Mouse (Mus musculus): ENCODE measurements around the gene Frrs1. TPM values are rescaled to one million over a fixed set of nuclear protein-coding genes. Genes with fewer than 3 reads are reported as not detected.

The Frrs1 gene
- polyA plus RNA-seq, 1 experiment from 2014 or later = 4.0 TPM

- ATAC-seq (ENCODE audit: low FRiP score, low read depth) = no peak
- no peak overlapping the region for H3K4me3 ChIP-seq
- H3K36me3 ChIP-seq = no peaks in the 10 kb centered on the region
- no peaks in the 10 kb centered on the region for H3K4me1 ChIP-seq
- 97% methylated on average over 4 of the region's 4 CpGs for WGBS
- H3K9me3 ChIP-seq = no peaks in the 10 kb centered on the region
- no peak overlapping the region for H3K9ac ChIP-seq
- no peak overlapping the region for H3K27ac ChIP-seq
- H3K4me2 ChIP-seq (replicated peaks) = no peak overlapping the region
- no peaks in the 10 kb centered on the region for H3K27me3 ChIP-seq (replicated peaks)
Observed at GRCm38 (mm10) chr3:116890576-116890975, 31.3 kb downstream of the Frrs1 start.

GRCm38 (mm10) chr3:116891436-116892205, 32.4 kb downstream of the Frrs1 start:
- Histone ChIP-seq H3K4me2 (replicated peaks) (no peak overlapping the region), H3K4me1 (no peaks in the 10 kb centered on the region), H3K9ac (no peak overlapping the region), H3K27me3 (replicated peaks) (no peaks in the 10 kb centered on the region), H3K27ac (no peak overlapping the region), H3K4me3 (no peak overlapping the region), H3K36me3 (no peaks in the 10 kb centered on the region), H3K9me3 (no peaks in the 10 kb centered on the region)
- no peak for ATAC-seq (ENCODE audit: low FRiP score, low read depth)
- 72% methylated on average over 17 of the region's 17 CpGs for WGBS

GRCm38 (mm10) chr3:116892206-116892563, 32.9 kb downstream of the Frrs1 start:
- H3K27me3 ChIP-seq (replicated peaks) = no peaks in the 10 kb centered on the region
- no peak overlapping the region for H3K4me3 ChIP-seq
- H3K36me3 ChIP-seq = no peaks in the 10 kb centered on the region
- WGBS = 92% methylated on average over 6 of the region's 6 CpGs
- no peak overlapping the region for H3K4me2 ChIP-seq (replicated peaks)
- no peak overlapping the region for H3K9ac ChIP-seq
- no peaks in the 10 kb centered on the region for H3K9me3 ChIP-seq
- H3K27ac ChIP-seq = no peak overlapping the region
- H3K4me1 ChIP-seq = no peaks in the 10 kb centered on the region
- no peak for ATAC-seq (ENCODE audit: low FRiP score, low read depth)

- WGBS = 82% methylated on average over 9 of the region's 9 CpGs
- ATAC-seq (ENCODE audit: low FRiP score, low read depth) = no peak
- no peaks in the 10 kb centered on the region for H3K9me3 ChIP-seq
Observed at GRCm38 (mm10) chr3:116892872-116893271, 33.6 kb downstream of the Frrs1 start.

GRCm38 (mm10) chr3:116904158-116904557, 44.9 kb downstream of the Frrs1 start:
- Histone ChIP-seq H3K27ac (no peak overlapping the region), H3K9ac (no peak overlapping the region), H3K9me3 (no peaks in the 10 kb centered on the region), H3K36me3 (no peaks in the 10 kb centered on the region), H3K4me2 (replicated peaks) (no peak overlapping the region), H3K27me3 (replicated peaks) (no peaks in the 10 kb centered on the region), H3K4me1 (no peaks in the 10 kb centered on the region), H3K4me3 (no peak overlapping the region)
- 21% methylated on average over 6 of the region's 6 CpGs for WGBS
- peak; percentile 38; the same call in 1 of the 2 replicates for ATAC-seq (ENCODE audit: low FRiP score, low read depth)

More at GRCm38 (mm10) chr3:116892872-116893271, 33.6 kb downstream of the Frrs1 start:
- H3K9ac ChIP-seq = no peak overlapping the region
- H3K27ac ChIP-seq = no peak overlapping the region
- no peaks in the 10 kb centered on the region for H3K27me3 ChIP-seq (replicated peaks)
- H3K4me2 ChIP-seq (replicated peaks) = no peak overlapping the region
- H3K4me1 ChIP-seq = no peaks in the 10 kb centered on the region
- no peak overlapping the region for H3K4me3 ChIP-seq
- H3K36me3 ChIP-seq = no peaks in the 10 kb centered on the region

GRCm38 (mm10) chr3:116905898-116906297, 46.6 kb downstream of the Frrs1 start:
- ATAC-seq (ENCODE audit: low FRiP score, low read depth) = no peak
- Histone ChIP-seq H3K4me3 (no peak overlapping the region), H3K36me3 (no peaks in the 10 kb centered on the region), H3K27ac (no peak overlapping the region), H3K4me2 (replicated peaks) (no peak overlapping the region), H3K4me1 (no peaks in the 10 kb centered on the region), H3K9me3 (no peaks in the 10 kb centered on the region), H3K27me3 (replicated peaks) (no peaks in the 10 kb centered on the region), H3K9ac (no peak overlapping the region)
- WGBS = 91% methylated on average over 16 of the region's 16 CpGs

- ATAC-seq (ENCODE audit: low FRiP score, low read depth) = no peak
- 72% methylated on average over 9 of the region's 9 CpGs for WGBS
- no peaks in the 10 kb centered on the region for H3K9me3 ChIP-seq
Observed at GRCm38 (mm10) chr3:116906596-116906995, 47.3 kb downstream of the Frrs1 start.

GRCm38 (mm10) chr3:116914374-116914773, 55.1 kb downstream of the Frrs1 start:
- Histone ChIP-seq H3K9me3 (no peaks in the 10 kb centered on the region), H3K4me1 (no peaks in the 10 kb centered on the region), H3K27ac (no peak overlapping the region), H3K36me3 (no peaks in the 10 kb centered on the region), H3K4me2 (replicated peaks) (no peak overlapping the region), H3K9ac (no peak overlapping the region), H3K4me3 (no peak overlapping the region), H3K27me3 (replicated peaks) (no peaks in the 10 kb centered on the region)
- 92% methylated on average over 6 of the region's 6 CpGs for WGBS
- ATAC-seq (ENCODE audit: low FRiP score, low read depth) = no peak

More at GRCm38 (mm10) chr3:116906596-116906995, 47.3 kb downstream of the Frrs1 start:
- Histone ChIP-seq H3K4me3 (no peak overlapping the region), H3K27ac (no peak overlapping the region), H3K9ac (no peak overlapping the region), H3K36me3 (no peaks in the 10 kb centered on the region), H3K27me3 (replicated peaks) (no peaks in the 10 kb centered on the region), H3K4me2 (replicated peaks) (no peak overlapping the region), H3K4me1 (no peaks in the 10 kb centered on the region)

- Histone ChIP-seq H3K4me1 (no peaks in the 10 kb centered on the region), H3K4me2 (replicated peaks) (no peak overlapping the region), H3K4me3 (no peak overlapping the region), H3K9me3 (no peaks in the 10 kb centered on the region), H3K27ac (no peak overlapping the region), H3K9ac (no peak overlapping the region), H3K27me3 (replicated peaks) (no peaks in the 10 kb centered on the region), H3K36me3 (no peaks in the 10 kb centered on the region)
- 78% methylated on average over 3 of the region's 3 CpGs for WGBS
- ATAC-seq (ENCODE audit: low FRiP score, low read depth) = no peak
Observed at GRCm38 (mm10) chr3:116914931-116915330, 55.7 kb downstream of the Frrs1 start.

- H3K4me3 ChIP-seq = no peak overlapping the region
- 93% methylated on average over 4 of the region's 4 CpGs for WGBS
- H3K4me1 ChIP-seq = no peaks in the 10 kb centered on the region
- H3K36me3 ChIP-seq = no peaks in the 10 kb centered on the region
- H3K27me3 ChIP-seq (replicated peaks) = no peaks in the 10 kb centered on the region
- no peak overlapping the region for H3K27ac ChIP-seq
- H3K4me2 ChIP-seq (replicated peaks) = no peak overlapping the region
- H3K9ac ChIP-seq = no peak overlapping the region
- no peak for ATAC-seq (ENCODE audit: low FRiP score, low read depth)
- no peaks in the 10 kb centered on the region for H3K9me3 ChIP-seq
Observed at GRCm38 (mm10) chr3:116917016-116917415, 57.8 kb downstream of the Frrs1 start.

GRCm38 (mm10) chr3:116921535-116921934, 62.3 kb downstream of the Frrs1 start:
- Histone ChIP-seq H3K4me3 (no peak overlapping the region), H3K27ac (no peak overlapping the region), H3K4me1 (no peaks in the 10 kb centered on the region), H3K4me2 (replicated peaks) (no peak overlapping the region), H3K9me3 (no peaks in the 10 kb centered on the region), H3K9ac (no peak overlapping the region), H3K27me3 (replicated peaks) (no peaks in the 10 kb centered on the region), H3K36me3 (no peaks in the 10 kb centered on the region)
- 90% methylated on average over 3 of the region's 3 CpGs for WGBS
- ATAC-seq (ENCODE audit: low FRiP score, low read depth) = no peak

GRCm38 (mm10) chr3:116923042-116923441, 63.8 kb downstream of the Frrs1 start:
- H3K9me3 ChIP-seq = no peaks in the 10 kb centered on the region
- no peak overlapping the region for H3K9ac ChIP-seq
- WGBS = 82% methylated on average over 12 of the region's 12 CpGs
- no peak overlapping the region for H3K27ac ChIP-seq
- no peaks in the 10 kb centered on the region for H3K27me3 ChIP-seq (replicated peaks)
- ATAC-seq (ENCODE audit: low FRiP score, low read depth) = no peak
- H3K36me3 ChIP-seq = no peaks in the 10 kb centered on the region
- 0 out of 2 replicates have a peak overlapping the region, but pooled peaks have one; percentile 4 for H3K4me2 ChIP-seq (replicated peaks)
- H3K4me3 ChIP-seq = no peak overlapping the region
- no peaks in the 10 kb centered on the region for H3K4me1 ChIP-seq

- WGBS = 91% methylated on average over 4 of the region's 4 CpGs
- no peak for ATAC-seq (ENCODE audit: low FRiP score, low read depth)
Observed at GRCm38 (mm10) chr3:116928994-116929393, 69.7 kb downstream of the Frrs1 start.

More at GRCm38 (mm10) chr3:116928994-116929393, 69.7 kb downstream of the Frrs1 start:
- H3K4me1 ChIP-seq = no peaks in the 10 kb centered on the region
- no peaks in the 10 kb centered on the region for H3K9me3 ChIP-seq
- H3K4me3 ChIP-seq = no peak overlapping the region
- no peak overlapping the region for H3K9ac ChIP-seq
- H3K27ac ChIP-seq = no peak overlapping the region
- no peak overlapping the region for H3K4me2 ChIP-seq (replicated peaks)
- H3K36me3 ChIP-seq = no peaks in the 10 kb centered on the region
- H3K27me3 ChIP-seq (replicated peaks) = no peaks in the 10 kb centered on the region
